Comparison of ENCODE assay signal across 20 mouse cellular contexts in the genomic region with DNA sequence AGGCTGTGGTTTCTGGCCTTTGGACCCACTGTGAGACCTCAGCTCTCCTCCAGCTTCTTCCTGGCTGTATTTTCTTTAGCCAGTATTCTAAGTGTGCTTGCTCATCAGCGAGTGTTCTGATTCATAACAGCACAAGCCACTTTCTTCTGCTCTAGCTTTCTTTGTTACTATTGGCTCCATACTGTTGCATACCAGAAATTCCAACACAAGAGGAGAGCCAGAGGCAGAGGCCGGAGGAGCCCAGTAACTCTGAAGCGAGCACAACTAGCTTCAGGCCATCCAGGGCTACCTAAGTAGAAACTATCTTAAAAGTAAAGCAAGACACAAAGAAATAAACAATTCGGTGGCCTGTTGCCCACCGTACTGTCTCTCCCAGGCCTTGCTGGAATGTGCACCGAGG. TPM values are rescaled to one million over a fixed set of nuclear protein-coding genes. Genes with fewer than 3 reads are reported as not detected.
DNase-seq lines count a peak whose midpoint lies in the region; ATAC-seq and TF ChIP-seq lines count a peak whose summit lies in the region.
"Had no signal": no experiment of that assay in that cellular context is flagged by ENCODE, and none has a peak within 500 bp of the region (broad histone marks: within the 10 kb centered on the region; RNA-seq: fewer than 3 reads in every experiment).

No protein-coding gene starts in this region.

- no peaks in the 10 kb centered on the region for H3K36me3 ChIP-seq in forebrain, embryonic 10.5 days (replicated peaks)
- H3K36me3 ChIP-seq in forebrain, postnatal 0 days (ENCODE audit: insufficient read depth): no peaks in the 10 kb centered on the region
- H3K36me3 ChIP-seq in kidney, adult 2 months (ENCODE audit: control insufficient read depth, insufficient read depth, low read length): no peaks in the 10 kb centered on the region
- H3K36me3 ChIP-seq in liver, embryonic 12.5 days: no peaks in the 10 kb centered on the region
- H3K36me3 ChIP-seq: liver, embryonic 15.5 days had no signal

- no peak for TF ChIP-seq CTCF in forebrain, postnatal 0 days (IDR thresholded peaks at IDR 0.05; ENCODE audit: low read depth)
- no peak for TF ChIP-seq CTCF in kidney, adult 2 months (conservative IDR thresholded peaks at IDR 0.05; ENCODE audit: insufficient read depth, insufficient read length, low read depth, low read length)
- TF ChIP-seq CTCF in embryonic fibroblast, embryonic 13.5 days (IDR thresholded peaks at IDR 0.05; ENCODE audit: borderline replicate concordance, insufficient read depth, low read length): no peak

- WGBS in forebrain, embryonic 10.5 days: 69% methylated on average over 6 of the region's 6 CpGs
- WGBS in forebrain, postnatal 0 days: 68% methylated on average over 6 of the region's 6 CpGs
- WGBS in kidney, adult 2 months: 45% methylated on average over 6 of the region's 6 CpGs
- 72% methylated on average over 6 of the region's 6 CpGs for WGBS in liver, embryonic 12.5 days (ENCODE audit: insufficient replicate concordance)

- no peaks in the 10 kb centered on the region for H3K9me3 ChIP-seq in forebrain, embryonic 10.5 days
- H3K9me3 ChIP-seq in forebrain, postnatal 0 days (ENCODE audit: low read length): no peaks in the 10 kb centered on the region
- no peaks in the 10 kb centered on the region for H3K9me3 ChIP-seq in liver, embryonic 12.5 days (replicated peaks)
- H3K9me3 ChIP-seq: liver, embryonic 15.5 days had no signal

- no peaks in the 10 kb centered on the region for H3K27me3 ChIP-seq in forebrain, embryonic 10.5 days (ENCODE audit: poor library complexity, severe bottlenecking)
- no peaks in the 10 kb centered on the region for H3K27me3 ChIP-seq in forebrain, postnatal 0 days (ENCODE audit: insufficient read depth, low read length)
- H3K27me3 ChIP-seq in kidney, adult 2 months (replicated peaks; ENCODE audit: control insufficient read depth, insufficient read depth, low read length): no peaks in the 10 kb centered on the region
- no peaks in the 10 kb centered on the region; the same call in 1 of the 2 replicates for H3K27me3 ChIP-seq in liver, embryonic 12.5 days (replicated peaks)
- H3K27me3 ChIP-seq: liver, embryonic 15.5 days had no signal

- H3K9ac ChIP-seq in forebrain, postnatal 0 days: no peak overlapping the region
- H3K9ac ChIP-seq in liver, embryonic 12.5 days: no peak overlapping the region
- H3K9ac ChIP-seq: liver, embryonic 15.5 days had no signal

- TF ChIP-seq POLR2A in kidney, adult 2 months (IDR thresholded peaks at IDR 0.05; ENCODE audit: low read depth, low read length): no peak
- no peak for TF ChIP-seq POLR2A in embryonic fibroblast, embryonic 13.5 days (IDR thresholded peaks at IDR 0.05; ENCODE audit: low read depth, low read length)

- no peak overlapping the region for H3K4me2 ChIP-seq in forebrain, postnatal 0 days (ENCODE audit: low read depth)
- no peak overlapping the region for H3K4me2 ChIP-seq in liver, embryonic 12.5 days
- H3K4me2 ChIP-seq: liver, embryonic 15.5 days had no signal

- no peak for DNase-seq in forebrain, embryonic 10.5 days (ENCODE audit: extremely low spot score, low spot score)
- DNase-seq in forebrain, postnatal 0 days: no peak
- peak; percentile 27 for DNase-seq in kidney, adult 2 months
- DNase-seq in kidney, adult 8-10 months: no peak
- peak; percentile 87 for DNase-seq in Muller cell, postnatal 12 days (ENCODE audit: inconsistent ontology term)
- DNase-seq in left cerebral cortex, adult 8-10 months (ENCODE audit: low spot score in 2 of 2): no peak
- DNase-seq: cerebellum, adult 18-20 months; gastrocnemius, adult 2 months; right cerebral cortex, adult 18-20 months had no signal

- H3K4me3 ChIP-seq in forebrain, embryonic 10.5 days: no peak overlapping the region
- H3K4me3 ChIP-seq in forebrain, postnatal 0 days (ENCODE audit: low read depth, low read length): no peak overlapping the region
- no peak overlapping the region for H3K4me3 ChIP-seq in kidney, adult 2 months (ENCODE audit: insufficient read depth, low read depth, low read length)
- no peak overlapping the region for H3K4me3 ChIP-seq in embryonic fibroblast, embryonic 13.5 days (ENCODE audit: insufficient read depth, low read length)
- no peak overlapping the region for H3K4me3 ChIP-seq in liver, embryonic 12.5 days
- H3K4me3 ChIP-seq: gastrocnemius, adult 2 months; liver, embryonic 15.5 days had no signal

- H3K4me1 ChIP-seq in forebrain, embryonic 10.5 days: peaks cover 8% of the 10 kb centered on the region
- no peaks in the 10 kb centered on the region for H3K4me1 ChIP-seq in forebrain, postnatal 0 days (ENCODE audit: insufficient read depth)
- H3K4me1 ChIP-seq in kidney, adult 2 months (ENCODE audit: control insufficient read depth, insufficient read depth, low read length): no peaks in the 10 kb centered on the region
- 0 out of 2 replicates have a peak, but pooled peaks cover 3% of the 10 kb centered on the region for H3K4me1 ChIP-seq in embryonic fibroblast, embryonic 13.5 days (ENCODE audit: control insufficient read depth, insufficient read depth, low read length)
- H3K4me1 ChIP-seq in liver, embryonic 12.5 days: peaks cover 5% of the 10 kb centered on the region; the same call in 1 of the 2 replicates
- H3K4me1 ChIP-seq: liver, embryonic 15.5 days had no signal

- ATAC-seq in forebrain, postnatal 0 days: no peak
- no peak for ATAC-seq in liver, embryonic 12.5 days
- ATAC-seq: activated CD4-positive, CD25-positive, alpha-beta regulatory T cell, adult 4 months; forebrain, embryonic 14.5 days had no signal

- H3K27ac ChIP-seq in forebrain, embryonic 10.5 days: peak overlapping the region; percentile 60
- H3K27ac ChIP-seq in forebrain, postnatal 0 days (ENCODE audit: low read depth, low read length): no peak overlapping the region
- no peak overlapping the region for H3K27ac ChIP-seq in kidney, adult 2 months (ENCODE audit: insufficient read depth, low read depth, low read length)
- peak overlapping the region; percentile 75 for H3K27ac ChIP-seq in embryonic fibroblast, embryonic 13.5 days (ENCODE audit: insufficient read depth, low read length)
- no peak overlapping the region for H3K27ac ChIP-seq in liver, embryonic 12.5 days
- H3K27ac ChIP-seq: gastrocnemius, adult 2 months; liver, embryonic 15.5 days had no signal

RNA-seq across cellular contexts. Expression of gene Gcm1, which starts 6.6 kb away (rescaled TPM):
- 0.10 TPM in 1 of 2 replicates, not detected in the other for polyA plus RNA-seq in forebrain, embryonic 10.5 days (2016; fragmentation: Nextera tagmentation; extraction: Ambion mirVana)
- total RNA-seq in forebrain, postnatal 0 days (2014; rRNA removed): not detected in 2 replicates
- not detected in 2 replicates for polyA plus RNA-seq in forebrain, postnatal 0 days (2015; fragmentation: Nextera tagmentation; extraction: Ambion mirVana)
- 3.1 and 3.5 TPM in 2 replicates for polyA plus RNA-seq in kidney, adult 2 months (2012; rRNA removed)
- not detected in 2 replicates for polyA plus RNA-seq in embryonic fibroblast, embryonic 13.5 days (2011; ENCODE audit: insufficient read length, low read depth, missing spikeins)
- not detected for total RNA-seq in left cerebral cortex, adult 8-10 months (2022)
- polyA plus RNA-seq in liver, embryonic 12.5 days (2016; fragmentation: Nextera tagmentation; extraction: Ambion mirVana): not detected in 2 replicates
- total RNA-seq: gastrocnemius, adult 2 months; left cerebral cortex, postnatal 10 days; megakaryocyte-erythroid progenitor cell, adult 5-6 weeks; neutrophil, adult 5-6 weeks had no signal
- polyA plus RNA-seq: forebrain, embryonic 14.5 days; hindbrain, embryonic 11.5 days; large intestine, adult 2 months; liver, embryonic 15.5 days; spleen, adult 2 months had no signal

Comparison
In these comparisons a context has a peak if more than half of its experiments do, and no peak if none do; other contexts are left out.
1. DNase-seq: peak in kidney, adult 2 months (single experiment) and Muller cell, postnatal 12 days (single experiment); none in forebrain, embryonic 10.5 days (single experiment), forebrain, postnatal 0 days (single experiment), kidney, adult 8-10 months (0 of 2) and left cerebral cortex, adult 8-10 months (0 of 2).
2. H3K27ac ChIP-seq: peak in forebrain, embryonic 10.5 days (single experiment) and embryonic fibroblast, embryonic 13.5 days (single experiment); none in forebrain, postnatal 0 days (single experiment), kidney, adult 2 months (single experiment) and liver, embryonic 12.5 days (single experiment).